Mouse (Mus musculus): ENCODE results near the gene Polg. TPM values are rescaled to one million over a fixed set of nuclear protein-coding genes. Genes with fewer than 3 reads are reported as not detected.

Polg gene
- polyA plus RNA-seq, 1 experiment from 2014 or later: 42.6 TPM

DNA sequence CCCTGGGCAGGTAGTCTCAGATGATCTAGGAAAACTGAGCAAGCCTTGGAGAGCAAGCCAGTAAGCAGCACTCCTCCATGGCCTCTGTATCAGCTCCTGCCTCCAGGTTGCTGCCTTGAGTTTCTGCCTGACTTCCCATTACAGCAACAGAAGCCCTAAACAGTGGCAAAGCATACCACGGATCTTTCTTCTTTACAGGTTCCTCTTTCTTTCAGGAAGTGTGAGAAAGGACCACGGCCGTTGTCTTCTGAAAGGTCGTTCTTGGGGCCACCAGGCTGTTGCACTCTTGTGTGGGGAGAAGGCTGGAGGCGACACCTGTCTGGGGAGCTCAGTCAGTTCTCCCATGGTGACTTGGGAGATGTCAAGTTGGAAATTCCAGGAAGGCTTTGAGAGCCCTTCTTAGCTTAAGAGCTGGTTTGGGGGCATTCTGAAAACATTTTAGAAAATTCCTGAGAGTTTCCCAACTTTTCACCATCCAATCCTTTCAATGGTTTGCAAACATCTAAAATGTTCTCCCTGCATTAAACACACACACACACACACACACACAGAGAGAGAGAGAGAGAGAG lies 8.8 kb upstream of the Polg start:
- H3K9me3 ChIP-seq (replicated peaks): no peaks in the 10 kb centered on the region
- H3K36me3 ChIP-seq: no peaks in the 10 kb centered on the region
- H3K27ac ChIP-seq (replicated peaks): no peak overlapping the region
- ATAC-seq (ENCODE audit: insufficient number of reproducible peaks, low FRiP score, low TSS enrichment, low read depth): no peak
- no peaks in the 10 kb centered on the region for H3K4me1 ChIP-seq
- WGBS: 76% methylated on average over 5 of the region's 5 CpGs
- no peak overlapping the region for H3K4me2 ChIP-seq (replicated peaks)
- no peaks in the 10 kb centered on the region for H3K27me3 ChIP-seq
- H3K9ac ChIP-seq: no peak overlapping the region
- H3K4me3 ChIP-seq (replicated peaks): no peak overlapping the region

DNA sequence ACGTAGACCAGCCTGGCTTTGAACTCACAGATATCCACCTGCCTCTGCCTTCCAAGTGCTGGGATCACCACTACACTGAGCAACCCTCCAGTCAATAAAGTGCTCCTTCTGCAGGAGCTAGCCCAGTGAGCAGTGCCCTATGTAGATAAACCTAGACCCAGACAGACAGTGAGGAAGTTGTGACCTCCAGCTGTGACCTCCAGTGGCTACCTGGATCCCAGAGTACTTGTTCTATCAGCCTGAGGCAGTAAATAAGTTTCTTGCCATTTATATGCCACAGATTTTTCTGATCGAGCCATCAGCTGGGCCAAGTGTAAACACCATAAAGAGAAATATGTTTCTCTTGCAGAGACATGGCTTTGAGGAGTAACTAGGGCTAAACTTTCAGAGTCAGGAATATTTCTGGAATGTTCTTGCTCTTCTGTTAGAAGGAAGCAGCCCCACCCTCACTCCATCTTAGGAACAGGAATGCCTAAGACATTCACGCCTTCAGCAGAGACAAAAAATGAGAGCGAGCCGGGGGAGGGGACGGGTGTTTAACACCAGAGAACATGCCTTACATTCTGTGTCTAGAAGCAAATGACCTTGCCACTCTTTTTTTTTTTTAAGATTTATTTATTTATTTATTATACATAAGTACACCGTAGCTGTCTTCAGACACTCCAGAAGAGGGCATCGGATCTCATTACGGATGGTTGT lies 7.5 kb upstream of the Polg start:
- H3K4me2 ChIP-seq (replicated peaks): no peak overlapping the region
- no peaks in the 10 kb centered on the region for H3K9me3 ChIP-seq (replicated peaks)
- 0 out of 2 replicates have a peak, but pooled peaks cover 5% of the 10 kb centered on the region for H3K27me3 ChIP-seq
- no peak overlapping the region for H3K27ac ChIP-seq (replicated peaks)
- H3K36me3 ChIP-seq: no peaks in the 10 kb centered on the region
- no peak overlapping the region for H3K9ac ChIP-seq
- no peaks in the 10 kb centered on the region for H3K4me1 ChIP-seq
- ATAC-seq (ENCODE audit: insufficient number of reproducible peaks, low FRiP score, low TSS enrichment, low read depth): no peak
- H3K4me3 ChIP-seq (replicated peaks): no peak overlapping the region
- WGBS: 85% methylated on average over 9 of the region's 9 CpGs

DNA sequence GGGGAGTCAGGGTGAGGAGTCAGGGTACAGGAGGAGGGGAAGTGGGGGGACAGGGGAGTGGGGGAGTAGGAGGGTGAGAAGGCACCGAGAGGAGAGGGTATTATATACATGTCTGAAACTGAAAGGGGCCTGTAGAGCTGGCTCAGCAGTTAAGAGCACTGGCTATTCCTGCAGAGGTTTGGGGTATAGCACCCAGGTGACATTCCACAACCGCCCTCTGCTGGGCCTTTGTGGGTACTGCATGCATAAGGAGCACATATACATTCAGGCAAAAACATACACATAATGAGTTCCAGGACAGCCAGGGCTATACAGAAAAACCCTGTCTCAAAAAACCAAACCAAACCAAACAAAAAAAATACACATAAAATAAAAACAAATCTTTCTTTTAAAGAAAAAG lies 6.6 kb upstream of the Polg start:
- H3K27ac ChIP-seq (replicated peaks): no peak overlapping the region
- no peak overlapping the region for H3K4me3 ChIP-seq (replicated peaks)
- no peaks in the 10 kb centered on the region for H3K9me3 ChIP-seq (replicated peaks)
- H3K4me1 ChIP-seq: peaks cover 4% of the 10 kb centered on the region
- H3K9ac ChIP-seq: no peak overlapping the region
- WGBS: 57% methylated on average over 2 of the region's 2 CpGs
- 0 out of 2 replicates have a peak, but pooled peaks cover 7% of the 10 kb centered on the region for H3K27me3 ChIP-seq
- H3K4me2 ChIP-seq (replicated peaks): no peak overlapping the region
- H3K36me3 ChIP-seq: no peaks in the 10 kb centered on the region
- ATAC-seq (ENCODE audit: insufficient number of reproducible peaks, low FRiP score, low TSS enrichment, low read depth): no peak

DNA sequence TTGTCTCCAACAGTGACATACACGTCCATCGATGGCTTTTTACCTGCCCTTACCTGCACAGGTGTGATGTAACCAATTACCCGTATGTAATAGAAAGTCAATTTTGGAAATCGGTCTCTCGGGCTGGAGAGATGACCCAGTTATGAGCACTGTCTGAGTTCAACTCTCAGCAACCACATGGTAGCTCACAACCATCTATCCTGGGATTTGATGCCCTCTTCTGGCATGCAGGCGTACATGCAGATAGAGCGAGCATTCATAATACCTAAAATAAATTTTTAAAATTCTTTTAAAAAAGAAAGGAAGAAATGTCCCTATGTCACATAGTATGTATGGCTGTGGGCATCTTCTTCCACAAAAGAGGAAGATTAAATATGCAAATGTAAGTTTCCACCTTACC lies 5.3 kb upstream of the Polg start:
- no peak overlapping the region for H3K4me3 ChIP-seq (replicated peaks)
- no peak overlapping the region for H3K4me2 ChIP-seq (replicated peaks)
- H3K9me3 ChIP-seq (replicated peaks): no peaks in the 10 kb centered on the region
- no peak for ATAC-seq (ENCODE audit: insufficient number of reproducible peaks, low FRiP score, low TSS enrichment, low read depth)
- no peak overlapping the region for H3K27ac ChIP-seq (replicated peaks)
- no peaks in the 10 kb centered on the region for H3K36me3 ChIP-seq
- WGBS: 61% methylated on average over 7 of the region's 7 CpGs
- H3K4me1 ChIP-seq: peaks cover 13% of the 10 kb centered on the region
- H3K9ac ChIP-seq: no peak overlapping the region
- H3K27me3 ChIP-seq: 0 out of 2 replicates have a peak, but pooled peaks cover 7% of the 10 kb centered on the region

DNA sequence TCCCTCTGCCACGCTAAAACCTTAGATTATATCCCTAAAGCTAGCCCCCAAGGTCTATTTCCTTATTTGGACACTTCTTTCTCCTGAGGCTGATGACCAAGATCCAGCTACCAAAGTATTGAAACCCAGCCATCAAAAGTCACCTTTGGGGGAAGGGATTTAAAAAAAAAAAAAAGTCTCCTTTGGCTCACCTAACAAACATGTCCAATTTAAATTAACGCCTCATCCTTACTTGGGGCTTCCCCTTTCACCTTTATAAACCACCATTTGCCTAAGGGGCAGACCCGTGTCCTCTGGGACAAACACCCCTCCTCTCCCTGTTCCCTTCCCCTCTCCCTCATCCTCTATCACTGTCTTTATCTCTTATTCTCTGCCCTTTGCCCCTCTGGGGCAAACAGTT lies 4.6 kb upstream of the Polg start:
- Histone ChIP-seq H3K4me1 (peaks cover 13% of the 10 kb centered on the region), H3K27me3 (0 out of 2 replicates have a peak, but pooled peaks cover 7% of the 10 kb centered on the region), H3K9ac (no peak overlapping the region), H3K9me3 (replicated peaks) (no peaks in the 10 kb centered on the region), H3K27ac (replicated peaks) (no peak overlapping the region), H3K36me3 (no peaks in the 10 kb centered on the region), H3K4me2 (replicated peaks) (no peak overlapping the region), H3K4me3 (replicated peaks) (no peak overlapping the region)
- ATAC-seq (ENCODE audit: insufficient number of reproducible peaks, low FRiP score, low TSS enrichment, low read depth): no peak
- WGBS: 37% methylated on average over 3 of the region's 3 CpGs

DNA sequence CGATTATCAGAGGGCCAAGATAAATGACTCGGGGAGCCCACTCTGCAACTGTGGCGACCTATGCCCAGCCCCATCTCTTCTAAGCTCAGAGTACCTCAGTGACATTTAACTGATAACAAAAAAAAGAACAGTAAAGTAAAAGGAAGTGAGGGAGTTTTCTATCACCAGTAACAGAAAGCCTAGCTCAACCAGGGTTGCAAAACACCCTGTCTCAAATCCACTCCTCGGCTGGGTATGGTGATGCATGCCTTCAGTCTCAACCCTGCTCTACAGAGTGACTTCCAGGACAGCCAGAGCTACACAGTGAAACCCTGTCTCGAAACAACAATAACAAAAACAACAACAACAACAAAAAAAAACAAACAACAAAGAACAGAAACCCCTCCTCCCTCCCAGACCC lies 3.6 kb upstream of the Polg start:
- Histone ChIP-seq H3K9me3 (replicated peaks) (no peaks in the 10 kb centered on the region), H3K36me3 (no peaks in the 10 kb centered on the region), H3K4me1 (peaks cover 20% of the 10 kb centered on the region), H3K4me2 (replicated peaks) (no peak overlapping the region), H3K4me3 (replicated peaks) (no peak overlapping the region), H3K27me3 (0 out of 2 replicates have a peak, but pooled peaks cover 7% of the 10 kb centered on the region), H3K27ac (replicated peaks) (no peak overlapping the region), H3K9ac (no peak overlapping the region)
- ATAC-seq (ENCODE audit: insufficient number of reproducible peaks, low FRiP score, low TSS enrichment, low read depth): no peak
- 83% methylated on average over 5 of the region's 5 CpGs for WGBS

DNA sequence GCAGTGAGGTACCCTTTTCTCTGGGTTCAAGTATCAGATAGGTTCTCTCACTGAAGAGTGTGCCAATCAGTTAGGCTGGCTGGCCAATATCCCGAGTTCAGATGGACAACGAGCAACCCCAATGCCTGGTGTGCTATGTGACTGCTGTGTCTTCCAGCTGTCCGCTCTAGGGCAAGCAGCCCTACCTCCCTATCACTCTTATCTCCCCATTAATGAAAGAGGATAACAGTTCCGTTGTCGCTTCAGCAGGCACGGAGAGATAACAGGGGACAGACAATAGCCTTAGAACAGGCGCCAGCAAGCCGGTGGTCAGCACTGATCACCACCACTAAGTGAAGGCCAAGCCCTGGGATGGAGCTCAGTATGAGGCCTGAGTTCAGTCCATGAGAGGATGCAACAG lies 2.8 kb upstream of the Polg start:
- Histone ChIP-seq H3K27ac (replicated peaks) (no peak overlapping the region), H3K27me3 (0 out of 2 replicates have a peak, but pooled peaks cover 7% of the 10 kb centered on the region), H3K9me3 (replicated peaks) (no peaks in the 10 kb centered on the region), H3K4me3 (replicated peaks) (no peak overlapping the region), H3K36me3 (no peaks in the 10 kb centered on the region), H3K4me1 (peaks cover 27% of the 10 kb centered on the region), H3K9ac (no peak overlapping the region), H3K4me2 (replicated peaks) (no peak overlapping the region)
- no peak for ATAC-seq (ENCODE audit: insufficient number of reproducible peaks, low FRiP score, low TSS enrichment, low read depth)
- 60% methylated on average over 8 of the region's 8 CpGs for WGBS

DNA sequence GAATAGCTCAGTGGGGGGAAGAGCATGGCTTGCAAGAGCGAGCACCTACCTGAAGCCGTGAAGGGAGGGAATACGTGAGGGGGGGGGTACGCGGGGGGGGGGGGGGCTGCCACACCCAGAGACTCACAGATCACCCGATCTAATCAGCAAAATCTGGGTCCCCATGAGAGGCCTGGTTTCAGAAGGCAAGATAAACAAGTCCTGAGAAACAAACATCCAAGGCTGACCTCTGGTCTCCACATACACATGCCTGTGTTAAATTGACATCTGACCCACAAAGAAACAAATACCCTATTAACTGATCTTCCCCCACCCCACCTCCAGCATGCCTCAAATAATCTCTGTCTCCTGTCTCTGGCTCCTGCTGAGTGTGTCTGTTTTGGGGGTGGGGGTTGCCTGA lies 1.8 kb upstream of the Polg start:
- H3K4me1 ChIP-seq: peaks cover 27% of the 10 kb centered on the region
- H3K27me3 ChIP-seq: 0 out of 2 replicates have a peak, but pooled peaks cover 7% of the 10 kb centered on the region
- no peaks in the 10 kb centered on the region for H3K36me3 ChIP-seq
- WGBS: 0% methylated on average over 4 of the region's 6 CpGs
- no peaks in the 10 kb centered on the region for H3K9me3 ChIP-seq (replicated peaks)
- H3K4me3 ChIP-seq (replicated peaks): peak overlapping the region; percentile 78; the same call in 1 of the 2 replicates
- peak overlapping the region; percentile 83 for H3K4me2 ChIP-seq (replicated peaks)
- no peak overlapping the region for H3K27ac ChIP-seq (replicated peaks)
- H3K9ac ChIP-seq: no peak overlapping the region
- no peak for ATAC-seq (ENCODE audit: insufficient number of reproducible peaks, low FRiP score, low TSS enrichment, low read depth)

DNA sequence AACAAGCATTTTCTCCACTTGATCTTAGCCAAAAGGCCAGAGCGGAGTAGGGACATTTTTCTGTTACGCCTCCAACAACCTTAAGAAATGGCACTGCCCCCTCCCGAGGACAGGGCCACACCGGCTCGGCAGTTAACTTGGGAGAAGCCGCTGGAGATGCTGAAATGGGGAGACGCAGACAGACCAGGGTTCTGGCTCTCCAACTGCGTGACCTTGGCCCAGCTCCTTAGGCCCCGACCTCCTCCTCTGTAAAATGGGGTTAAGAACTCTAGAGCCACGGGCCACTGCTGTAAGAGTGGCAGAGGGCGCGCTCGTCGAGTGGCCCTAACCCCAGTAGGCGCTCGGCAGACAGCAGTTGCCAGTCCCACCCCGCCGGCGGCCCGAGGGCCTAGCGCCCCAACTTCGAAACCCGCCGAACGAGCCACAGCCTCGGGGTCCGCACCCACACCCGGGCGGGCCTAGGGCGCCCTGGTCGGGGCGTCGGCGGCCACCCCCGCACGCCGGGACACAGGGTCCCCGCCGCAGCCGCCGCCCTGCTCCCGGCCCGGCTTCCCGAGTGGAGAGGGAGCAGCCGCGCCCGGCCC lies 609 bp downstream of the Polg start:
- peak overlapping the region; percentile 69 for H3K9ac ChIP-seq
- peaks cover 21% of the 10 kb centered on the region for H3K36me3 ChIP-seq
- H3K27ac ChIP-seq (replicated peaks): peak overlapping the region; percentile 91
- WGBS: under 1% methylated on average over 43 of the region's 47 CpGs
- 0 out of 2 replicates have a peak, but pooled peaks cover 7% of the 10 kb centered on the region for H3K27me3 ChIP-seq
- H3K4me1 ChIP-seq: peaks cover 27% of the 10 kb centered on the region
- peak overlapping the region; percentile 83 for H3K4me2 ChIP-seq (replicated peaks)
- H3K4me3 ChIP-seq (replicated peaks): peak overlapping the region; percentile 78
- H3K9me3 ChIP-seq (replicated peaks): no peaks in the 10 kb centered on the region
- ATAC-seq (ENCODE audit: insufficient number of reproducible peaks, low FRiP score, low TSS enrichment, low read depth): peak; percentile 30

DNA sequence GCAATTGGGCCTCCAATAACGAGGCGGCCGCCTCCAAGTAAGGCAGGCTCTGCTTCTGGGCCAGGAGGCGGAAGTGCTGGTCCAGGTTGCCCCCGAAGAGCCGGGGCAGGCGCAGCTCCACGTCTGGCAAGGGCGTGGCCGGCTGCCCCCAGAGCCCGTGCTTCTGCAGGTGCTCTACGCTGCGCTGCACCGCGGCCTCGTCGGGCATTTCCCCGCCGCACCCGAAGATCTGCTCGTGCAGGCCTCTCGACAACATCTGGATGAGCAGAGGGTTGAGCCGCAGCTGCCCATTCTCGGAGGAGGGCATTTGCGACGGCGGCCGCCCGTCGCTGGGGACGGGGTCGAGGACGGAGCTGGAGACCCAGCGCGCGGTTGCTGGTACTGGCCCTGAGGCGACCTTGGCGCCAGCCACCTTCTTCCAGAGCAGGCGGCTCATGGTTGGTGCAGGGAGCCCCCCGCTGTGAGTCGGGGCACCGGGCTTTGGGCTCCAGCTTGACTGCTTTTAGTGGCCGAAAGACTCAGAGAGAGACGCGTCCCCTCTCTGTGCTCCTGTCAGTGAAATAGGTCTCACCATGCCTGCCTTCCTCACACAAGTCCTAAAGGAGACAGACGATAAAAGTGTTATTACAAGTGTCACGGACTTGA lies 1.3 kb downstream of the Polg start:
- Histone ChIP-seq H3K36me3 (peaks cover 27% of the 10 kb centered on the region), H3K27ac (replicated peaks) (0 out of 2 replicates have a peak overlapping the region, but pooled peaks have one; percentile 91), H3K4me2 (replicated peaks) (peak overlapping the region; percentile 83), H3K9me3 (replicated peaks) (no peaks in the 10 kb centered on the region), H3K4me3 (replicated peaks) (peak overlapping the region; percentile 78), H3K4me1 (peaks cover 27% of the 10 kb centered on the region), H3K9ac (peak overlapping the region; percentile 69), H3K27me3 (0 out of 2 replicates have a peak, but pooled peaks cover 7% of the 10 kb centered on the region)
- 5% methylated on average over 47 of the region's 47 CpGs for WGBS
- ATAC-seq (ENCODE audit: insufficient number of reproducible peaks, low FRiP score, low TSS enrichment, low read depth): no peak

All from embryonic facial prominence, embryonic 15.5 days (tissue).